22 mouse cellular contexts compared by ENCODE assay signal in genomic region chr6:92878771-92879170, GRCm38 (mm10). TPM values are rescaled to one million over a fixed set of nuclear protein-coding genes. Genes with fewer than 3 reads are reported as not detected.
"Had no signal": no experiment of that assay in that cellular context is flagged by ENCODE, and none has a peak within 500 bp of the region (broad histone marks: within the 10 kb centered on the region; RNA-seq: fewer than 3 reads in every experiment).

No protein-coding gene starts in this region.

- H3K27me3 ChIP-seq: lung, embryonic 15.5 days; megakaryocyte, embryonic 14.5 days; midbrain, embryonic 15.5 days; neural tube, embryonic 12.5 days; stomach, embryonic 15.5 days had no signal

- H3K9me3 ChIP-seq: lung, embryonic 15.5 days; midbrain, embryonic 13.5 days; midbrain, embryonic 15.5 days; neural tube, embryonic 12.5 days; stomach, embryonic 15.5 days had no signal

- H3K9ac ChIP-seq: lung, embryonic 15.5 days; midbrain, embryonic 13.5 days; midbrain, embryonic 15.5 days; neural tube, embryonic 12.5 days; stomach, embryonic 15.5 days had no signal

- H3K4me1 ChIP-seq: megakaryocyte, embryonic 14.5 days; neural tube, embryonic 12.5 days; stomach, embryonic 15.5 days had no signal

- H3K36me3 ChIP-seq: midbrain, embryonic 13.5 days; midbrain, embryonic 15.5 days; neural tube, embryonic 12.5 days had no signal

- DNase-seq: lung, postnatal 14 days; lung, postnatal 36 days; right cerebral cortex, postnatal 14 days; thymus, adult 2 months; thymus, postnatal 25 days; thymus, postnatal 4 days had no signal

- H3K4me2 ChIP-seq: lung, embryonic 15.5 days; midbrain, embryonic 11.5 days; midbrain, embryonic 13.5 days; midbrain, embryonic 15.5 days; neural tube, embryonic 12.5 days; stomach, embryonic 15.5 days had no signal

- H3K4me3 ChIP-seq: lung, embryonic 15.5 days; megakaryocyte, embryonic 14.5 days; midbrain, embryonic 13.5 days; midbrain, embryonic 15.5 days; neural tube, embryonic 12.5 days; stomach, embryonic 15.5 days had no signal

- ATAC-seq: lung, postnatal 0 days; midbrain, embryonic 13.5 days; midbrain, embryonic 15.5 days had no signal

- H3K27ac ChIP-seq: lung, embryonic 15.5 days; macrophage; midbrain, embryonic 13.5 days; midbrain, embryonic 15.5 days; neural tube, embryonic 12.5 days; stomach, embryonic 15.5 days; stomach, postnatal 0 days had no signal

RNA-seq across cellular contexts. Expression of gene Gm15737, which starts 9.6 kb away (rescaled TPM):
- total RNA-seq: megakaryocyte progenitor cell, adult 5-6 weeks; midbrain, postnatal 0 days; monocyte, adult 5-6 weeks; neutrophil, adult 5-6 weeks had no signal
- polyA plus RNA-seq: macrophage; midbrain, embryonic 11.5 days; midbrain, embryonic 13.5 days; midbrain, embryonic 15.5 days; midbrain, postnatal 0 days; neural tube, embryonic 12.5 days; spleen, adult 2 months; testis, adult 2 months; thymus, adult 2 months had no signal
